Mouse (Mus musculus): ENCODE measurements around the gene Fam25c. TPM values are rescaled to one million over a fixed set of nuclear protein-coding genes. Genes with fewer than 3 reads are reported as not detected.

The Fam25c gene
- total RNA-seq (2014; rRNA removed) (56.3 and 66.7 TPM in 2 replicates), polyA plus RNA-seq (2012; rRNA removed) (74.3 and 146 TPM in 2 replicates)

DNA sequence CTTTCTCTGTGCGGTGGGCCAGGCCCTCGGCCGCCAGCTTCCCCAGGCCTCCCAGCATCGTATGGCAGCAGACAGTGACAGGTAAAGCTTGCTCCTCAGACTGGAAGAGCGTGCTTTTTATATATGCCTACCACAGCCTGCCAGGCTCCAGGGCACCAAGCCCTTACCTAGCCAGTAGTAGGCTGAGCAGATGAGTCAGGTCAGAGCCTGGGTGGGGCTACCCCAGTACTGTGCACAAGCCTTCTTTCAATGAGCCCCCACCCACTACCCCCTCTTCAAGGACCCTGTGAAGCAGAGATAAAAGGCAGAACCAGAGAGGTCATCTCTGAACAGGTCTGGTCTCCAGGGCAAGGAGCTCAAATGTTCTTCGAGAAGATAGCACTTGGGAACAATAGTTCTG lies at the start of gene Fam25c:
Fam25c (minus strand) TSS at position 133 of the 400 bp plus-strand sequence.
- Histone ChIP-seq H3K79me2 (ENCODE audit: control insufficient read depth, insufficient read depth, low read length) (no peaks in the 10 kb centered on the region), H3K9ac (ENCODE audit: low read depth, low read length) (peak within 1 kb of the TSS; percentile 75), H3K4me1 (ENCODE audit: control insufficient read depth, insufficient read depth, low read length) (peaks cover 69% of the 10 kb centered on the region), H3K27ac (replicated peaks; ENCODE audit: insufficient read depth, low read depth, low read length) (peak within 1 kb of the TSS; percentile 87), H3K4me3 (ENCODE audit: insufficient read depth, low read depth, low read length) (peak within 1 kb of the TSS; percentile 29; the same call in 1 of the 2 replicates), H3K27me3 (ENCODE audit: control insufficient read depth, insufficient read depth, low read length) (no peaks in the 10 kb centered on the region), H3K36me3 (ENCODE audit: control insufficient read depth, insufficient read depth, low read length) (no peaks in the 10 kb centered on the region)
- WGBS, result 30% methylated on average over 6 of the region's 6 CpGs
- TF ChIP-seq CTCF (IDR thresholded peaks at IDR 0.05; ENCODE audit: low read depth, low read length) (no peak), POLR2A (IDR thresholded peaks at IDR 0.05; ENCODE audit: extremely low read depth, insufficient read depth, low read length) (no peak)
- no peak for DNase-seq (ENCODE audit: extremely low read depth, low read depth, low spot score)

DNA sequence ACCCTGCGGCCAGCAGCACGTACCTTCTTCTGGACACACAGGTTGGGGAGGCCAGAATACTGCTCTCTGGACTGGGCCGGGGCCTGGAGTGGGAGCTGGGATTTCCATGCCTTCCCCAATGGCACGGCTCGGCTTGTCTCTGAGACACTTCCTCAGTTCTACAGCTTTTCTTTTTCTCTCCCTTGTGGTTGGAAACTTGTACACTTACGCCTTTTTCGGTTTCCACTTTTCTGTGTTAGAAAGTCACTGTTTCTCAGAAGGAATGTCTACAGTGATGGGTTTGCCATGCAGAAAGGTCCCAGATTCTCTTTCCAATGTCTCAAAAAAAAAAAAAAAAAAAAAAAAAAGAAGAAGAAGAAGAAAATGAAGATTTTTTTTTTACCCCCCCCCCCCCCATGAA lies 48.2 kb upstream of the Fam25c start:
- no peaks in the 10 kb centered on the region for H3K79me2 ChIP-seq (ENCODE audit: control insufficient read depth, insufficient read depth, low read length)

DNA sequence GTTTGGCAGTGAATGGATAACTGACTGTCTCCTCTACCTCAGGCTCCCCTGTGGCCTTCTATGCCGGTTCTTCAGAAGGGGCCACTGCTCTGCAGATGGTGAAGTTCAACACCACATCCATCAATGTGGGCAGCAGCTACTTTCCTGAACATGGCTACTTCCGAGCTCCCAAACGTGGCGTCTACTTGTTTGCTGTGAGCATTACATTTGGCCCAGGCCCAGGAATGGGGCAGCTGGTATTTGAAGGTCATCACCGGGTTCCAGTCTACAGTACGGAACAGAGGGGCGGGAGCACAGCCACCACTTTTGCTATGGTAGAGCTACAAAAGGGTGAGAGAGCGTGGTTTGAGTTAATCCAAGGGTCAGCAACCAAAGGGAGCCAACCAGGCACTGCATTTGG lies 47.6 kb upstream of the Fam25c start:
- H3K9ac ChIP-seq (ENCODE audit: low read depth, low read length), result no peak overlapping the region
- H3K27me3 ChIP-seq (ENCODE audit: control insufficient read depth, insufficient read depth, low read length), result no peaks in the 10 kb centered on the region
- DNase-seq (ENCODE audit: extremely low read depth, low read depth, low spot score), result no peak
- H3K4me1 ChIP-seq (ENCODE audit: control insufficient read depth, insufficient read depth, low read length), result peaks cover 1% of the 10 kb centered on the region; the same call in 1 of the 2 replicates
- no peaks in the 10 kb centered on the region for H3K79me2 ChIP-seq (ENCODE audit: control insufficient read depth, insufficient read depth, low read length)
- TF ChIP-seq POLR2A (IDR thresholded peaks at IDR 0.05; ENCODE audit: extremely low read depth, insufficient read depth, low read length), result no peak
- TF ChIP-seq CTCF (IDR thresholded peaks at IDR 0.05; ENCODE audit: low read depth, low read length), result no peak
- WGBS, result 47% methylated on average over 8 of the region's 8 CpGs
- peaks cover 7% of the 10 kb centered on the region; the same call in 1 of the 2 replicates for H3K36me3 ChIP-seq (ENCODE audit: control insufficient read depth, insufficient read depth, low read length)
- H3K27ac ChIP-seq (replicated peaks; ENCODE audit: insufficient read depth, low read depth, low read length), result no peak overlapping the region
- H3K4me3 ChIP-seq (ENCODE audit: insufficient read depth, low read depth, low read length), result no peak overlapping the region

More for the DNA sequence above, 48.2 kb upstream of the Fam25c start:
- Histone ChIP-seq H3K27ac (replicated peaks; ENCODE audit: insufficient read depth, low read depth, low read length) (no peak overlapping the region), H3K27me3 (ENCODE audit: control insufficient read depth, insufficient read depth, low read length) (no peaks in the 10 kb centered on the region), H3K4me3 (ENCODE audit: insufficient read depth, low read depth, low read length) (no peak overlapping the region), H3K36me3 (ENCODE audit: control insufficient read depth, insufficient read depth, low read length) (peaks cover 13% of the 10 kb centered on the region), H3K9ac (ENCODE audit: low read depth, low read length) (no peak overlapping the region), H3K4me1 (ENCODE audit: control insufficient read depth, insufficient read depth, low read length) (no peaks in the 10 kb centered on the region)
- 96% methylated on average over 7 of the region's 7 CpGs for WGBS
- DNase-seq (ENCODE audit: extremely low read depth, low read depth, low spot score), result no peak
- TF ChIP-seq CTCF (IDR thresholded peaks at IDR 0.05; ENCODE audit: low read depth, low read length), result no peak
- no peak for TF ChIP-seq POLR2A (IDR thresholded peaks at IDR 0.05; ENCODE audit: extremely low read depth, insufficient read depth, low read length)

- 30% methylated on average over 6 of the region's 6 CpGs for WGBS
- Histone ChIP-seq H3K27me3 (ENCODE audit: control insufficient read depth, insufficient read depth, low read length) (no peaks in the 10 kb centered on the region), H3K79me2 (ENCODE audit: control insufficient read depth, insufficient read depth, low read length) (no peaks in the 10 kb centered on the region), H3K36me3 (ENCODE audit: control insufficient read depth, insufficient read depth, low read length) (no peaks in the 10 kb centered on the region), H3K9ac (ENCODE audit: low read depth, low read length) (no peak overlapping the region), H3K4me1 (ENCODE audit: control insufficient read depth, insufficient read depth, low read length) (peaks cover 1% of the 10 kb centered on the region; the same call in 1 of the 2 replicates), H3K27ac (replicated peaks; ENCODE audit: insufficient read depth, low read depth, low read length) (no peak overlapping the region), H3K4me3 (ENCODE audit: insufficient read depth, low read depth, low read length) (no peak overlapping the region)
- peak; percentile 65 for DNase-seq (ENCODE audit: extremely low read depth, low read depth, low spot score)
- TF ChIP-seq CTCF (IDR thresholded peaks at IDR 0.05; ENCODE audit: low read depth, low read length), result peak; percentile 99
- no peak for TF ChIP-seq POLR2A (IDR thresholded peaks at IDR 0.05; ENCODE audit: extremely low read depth, insufficient read depth, low read length)
These were observed 45.9 kb upstream of the Fam25c start for GRCm38 (mm10) chr14:34401135-34401534.

DNA sequence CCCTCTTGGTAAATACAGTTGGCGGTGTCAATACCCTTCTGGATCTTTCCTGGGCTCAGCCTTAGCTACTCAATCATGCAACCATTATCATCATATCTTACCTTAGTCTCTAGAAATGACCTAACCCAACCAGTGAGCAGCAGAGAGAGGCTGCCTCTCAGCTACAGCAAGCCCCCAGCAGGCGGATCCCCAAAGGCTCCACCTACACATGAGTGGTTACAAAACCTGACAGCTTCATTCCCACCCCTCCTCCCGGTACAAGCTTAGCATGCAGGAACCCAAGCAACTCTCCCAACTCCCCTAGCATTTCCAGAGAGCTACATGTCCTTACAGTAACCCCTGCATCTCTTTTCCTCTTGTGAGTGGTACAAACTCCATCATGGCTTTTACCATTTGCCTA lies 44.8 kb upstream of the Fam25c start:
- no peak for TF ChIP-seq POLR2A (IDR thresholded peaks at IDR 0.05; ENCODE audit: extremely low read depth, insufficient read depth, low read length)
- 88% methylated on average over 3 of the region's 3 CpGs for WGBS

DNA sequence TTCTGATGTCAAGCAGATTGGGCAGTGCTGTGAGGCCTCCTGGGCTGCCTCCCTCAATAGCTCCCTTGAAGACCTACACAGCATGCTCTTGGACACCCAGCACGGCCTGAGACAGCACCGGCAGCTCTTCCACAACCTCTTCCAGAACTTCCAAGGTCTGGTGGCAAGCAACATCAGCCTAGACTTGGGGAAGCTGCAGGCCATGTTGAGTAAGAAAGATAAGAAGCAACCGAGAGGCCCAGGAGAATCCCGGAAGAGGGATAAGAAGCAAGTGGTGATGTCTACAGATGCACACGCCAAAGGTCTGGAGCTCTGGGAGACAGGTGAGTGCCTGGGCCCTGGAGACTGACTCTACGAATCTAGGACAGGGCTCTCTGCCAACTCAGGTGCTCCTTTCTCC lies 44.1 kb upstream of the Fam25c start:
- DNase-seq (ENCODE audit: extremely low read depth, low read depth, low spot score), result no peak
- WGBS, result 93% methylated on average over 6 of the region's 6 CpGs
- no peak overlapping the region for H3K9ac ChIP-seq (ENCODE audit: low read depth, low read length)
- no peaks in the 10 kb centered on the region for H3K79me2 ChIP-seq (ENCODE audit: control insufficient read depth, insufficient read depth, low read length)
- no peak overlapping the region for H3K27ac ChIP-seq (replicated peaks; ENCODE audit: insufficient read depth, low read depth, low read length)
- H3K27me3 ChIP-seq (ENCODE audit: control insufficient read depth, insufficient read depth, low read length), result no peaks in the 10 kb centered on the region
- H3K36me3 ChIP-seq (ENCODE audit: control insufficient read depth, insufficient read depth, low read length), result no peaks in the 10 kb centered on the region
- no peak overlapping the region for H3K4me3 ChIP-seq (ENCODE audit: insufficient read depth, low read depth, low read length)
- no peak for TF ChIP-seq CTCF (IDR thresholded peaks at IDR 0.05; ENCODE audit: low read depth, low read length)
- TF ChIP-seq POLR2A (IDR thresholded peaks at IDR 0.05; ENCODE audit: extremely low read depth, insufficient read depth, low read length), result no peak
- H3K4me1 ChIP-seq (ENCODE audit: control insufficient read depth, insufficient read depth, low read length), result peaks cover 1% of the 10 kb centered on the region; the same call in 1 of the 2 replicates

More for the DNA sequence above, 44.8 kb upstream of the Fam25c start:
- Histone ChIP-seq H3K27me3 (ENCODE audit: control insufficient read depth, insufficient read depth, low read length) (no peaks in the 10 kb centered on the region), H3K79me2 (ENCODE audit: control insufficient read depth, insufficient read depth, low read length) (no peaks in the 10 kb centered on the region), H3K36me3 (ENCODE audit: control insufficient read depth, insufficient read depth, low read length) (no peaks in the 10 kb centered on the region), H3K9ac (ENCODE audit: low read depth, low read length) (no peak overlapping the region), H3K4me3 (ENCODE audit: insufficient read depth, low read depth, low read length) (no peak overlapping the region), H3K27ac (replicated peaks; ENCODE audit: insufficient read depth, low read depth, low read length) (no peak overlapping the region), H3K4me1 (ENCODE audit: control insufficient read depth, insufficient read depth, low read length) (peaks cover 1% of the 10 kb centered on the region; the same call in 1 of the 2 replicates)
- DNase-seq (ENCODE audit: extremely low read depth, low read depth, low spot score), result no peak

Data from liver, adult 2 months (tissue).